Mouse (Mus musculus) adrenal gland, postnatal 10 days (tissue): ENCODE measurements around the gene Emx1. TPM values are rescaled to one million over a fixed set of nuclear protein-coding genes. Genes with fewer than 3 reads are reported as not detected.
"Not testable (repeated sequence)": the region's sequence is repeated elsewhere in the genome, so short reads cannot be mapped to it uniquely, and the experiment has no call there.

Source experiments
- DNase-seq: peaks from one replicate; pipeline ENCODE4 v3.0.0; 2021; ENCODE audit warnings: mixed read lengths
- long read RNA-seq, 2 experiments: library from polyadenylated mRNA; stranded (forward); transcript quantifications; one replicate each; pipeline ENCODE4 v2.0.0; 2021
- total RNA-seq, 2 experiments: library from RNA; stranded (reverse); gene quantifications; 2 replicates each; pipeline ENCODE4 v1.2.3; 2021

The Emx1 gene
- total RNA-seq = not detected
- long read RNA-seq, experiment 1 = 0 reads
- long read RNA-seq, experiment 2, transcript Emx1-201 (3 exons, 1,561 nt) = major isoform, 6 of 6 reads
- long read RNA-seq, experiment 2, partial matches to known transcripts = 0 of 6 reads
- long read RNA-seq, experiment 2, other reads (novel, unspliced or antisense) = 0 of 6 reads

DNA sequence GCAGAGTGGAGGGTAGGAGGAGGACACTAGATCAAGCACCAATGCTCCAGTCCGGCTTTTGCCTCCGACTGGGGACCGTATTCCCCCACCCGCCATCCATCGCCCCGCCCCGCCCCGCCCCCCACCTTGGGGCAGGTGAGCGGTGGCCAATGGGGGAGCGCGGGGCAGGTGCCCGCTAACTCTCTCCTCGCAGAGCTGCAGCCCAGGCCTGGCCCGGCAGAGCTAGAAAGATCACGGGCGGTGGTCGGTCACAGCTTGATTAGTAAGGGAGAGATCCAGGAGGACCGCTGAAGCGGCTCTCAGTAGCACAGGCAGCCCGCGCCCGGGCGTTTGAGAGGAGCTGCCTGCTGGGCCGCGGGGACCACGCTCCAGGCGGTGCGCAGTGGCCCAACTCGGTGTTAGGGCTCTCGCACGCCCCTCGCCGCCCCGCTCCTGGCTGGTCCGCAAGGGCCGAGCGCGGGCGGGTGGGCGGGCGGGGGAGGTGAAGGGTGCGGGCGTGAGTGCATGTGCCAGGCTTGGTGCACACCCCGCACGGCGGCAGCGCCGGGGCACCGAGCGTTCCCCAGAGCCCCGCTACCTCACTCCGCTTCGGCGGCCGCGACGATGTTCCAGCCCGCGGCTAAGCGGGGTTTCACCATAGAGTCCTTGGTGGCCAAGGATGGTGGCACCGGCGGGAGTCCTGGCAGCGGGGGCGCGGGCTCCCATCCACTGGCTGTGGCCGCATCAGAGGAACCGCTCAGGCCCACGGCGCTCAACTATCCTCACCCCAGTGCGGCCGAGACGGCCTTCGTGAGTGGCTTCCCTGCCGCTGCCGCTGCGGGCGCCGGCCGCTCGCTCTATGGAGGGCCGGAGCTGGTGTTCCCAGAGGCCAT, at the start of gene Emx1:
TSS of gene Emx1 (plus strand) at position 99 of the 872 bp plus-strand sequence.
- DNase-seq = peak; percentile 29

GRCm38 (mm10) chr6:85139534-85139933, 47.7 kb upstream of the Emx1 start:
- DNase-seq = no peak

DNA sequence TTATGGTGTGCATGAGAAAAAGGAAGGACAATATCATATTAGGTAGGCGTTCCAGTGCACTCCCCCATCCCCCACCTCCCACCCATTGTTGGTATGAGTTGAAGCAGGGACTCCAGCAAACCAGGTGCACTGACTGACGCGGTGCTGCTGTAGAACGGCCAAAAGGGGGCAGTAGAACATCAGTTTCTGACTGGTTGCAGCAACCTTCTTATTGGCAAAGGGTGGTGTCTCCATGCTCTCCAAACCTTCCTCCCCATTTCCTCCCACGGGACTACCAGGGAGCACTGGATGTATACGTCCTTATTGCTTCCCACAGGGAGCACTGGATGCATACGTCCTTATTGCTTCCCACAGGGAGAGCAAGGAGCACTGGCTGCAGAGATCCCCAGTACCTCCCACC, 46.2 kb upstream of the Emx1 start:
- peak; percentile 72 for DNase-seq

DNA sequence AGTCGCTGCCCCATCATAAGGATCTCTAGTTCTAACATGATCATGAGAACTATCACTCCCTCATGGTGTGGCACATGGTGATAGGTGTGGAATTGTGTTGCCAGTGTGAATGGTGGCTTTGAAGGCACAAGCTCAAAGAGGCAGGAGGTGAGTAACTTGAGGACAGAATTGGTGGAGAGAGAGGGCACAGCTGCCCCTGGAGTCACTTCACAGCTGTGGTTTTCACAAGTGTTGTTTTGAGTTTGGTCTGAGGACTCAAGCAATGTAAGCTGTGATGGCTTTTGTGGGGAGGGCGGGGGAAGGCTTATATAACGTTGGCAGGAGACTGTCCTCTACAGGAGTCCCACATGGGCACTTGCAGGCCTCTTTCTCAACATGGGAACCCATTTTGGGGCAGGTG, 42.8 kb upstream of the Emx1 start:
- DNase-seq = no peak

DNA sequence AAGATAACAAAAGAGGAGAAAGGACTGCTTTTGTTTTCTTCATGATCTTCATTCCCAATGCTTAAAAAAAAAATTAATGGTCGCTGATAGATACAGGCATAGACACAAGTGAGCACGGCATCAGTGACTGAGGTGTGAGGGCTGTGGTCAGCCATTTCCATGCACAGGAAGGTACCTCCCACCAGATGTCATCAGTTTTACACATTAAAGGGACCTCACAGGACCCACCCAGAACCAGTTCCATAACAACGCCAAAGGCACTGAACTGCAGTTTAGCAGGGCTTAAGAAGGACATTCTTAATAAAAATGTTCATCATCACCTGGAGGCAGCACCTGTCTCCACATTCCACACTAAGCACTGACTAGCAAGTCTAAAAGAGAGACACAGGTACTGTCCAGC, 39.6 kb upstream of the Emx1 start:
- no peak for DNase-seq

DNA sequence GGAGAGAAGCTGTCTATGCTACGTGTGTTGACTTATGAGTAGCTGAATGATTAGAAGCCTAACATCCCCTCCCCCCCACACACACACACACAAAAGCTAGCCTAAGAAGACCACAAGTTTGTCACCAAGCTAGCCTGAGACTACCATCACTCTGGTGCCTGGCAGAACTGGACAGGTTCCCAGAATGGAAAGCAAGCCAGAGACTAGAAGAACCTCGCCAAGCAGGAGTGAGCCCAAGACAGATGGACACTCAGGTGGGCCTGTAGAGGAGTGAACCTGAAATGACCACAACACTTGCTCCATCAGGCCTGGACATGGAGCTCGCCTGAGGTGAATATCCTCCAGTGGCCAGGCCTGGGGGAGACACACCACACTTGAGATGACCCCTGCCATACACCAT, 36.9 kb upstream of the Emx1 start:
- DNase-seq = no peak

GRCm38 (mm10) chr6:85153970-85154540, 33.2 kb upstream of the Emx1 start:
- peak; percentile 83 for DNase-seq

- DNase-seq = peak; percentile 58
Measured at GRCm38 (mm10) chr6:85154861-85155528, 32.2 kb upstream of the Emx1 start.

GRCm38 (mm10) chr6:85156551-85156950, 30.7 kb upstream of the Emx1 start:
- not testable (repeated sequence) for DNase-seq

DNA sequence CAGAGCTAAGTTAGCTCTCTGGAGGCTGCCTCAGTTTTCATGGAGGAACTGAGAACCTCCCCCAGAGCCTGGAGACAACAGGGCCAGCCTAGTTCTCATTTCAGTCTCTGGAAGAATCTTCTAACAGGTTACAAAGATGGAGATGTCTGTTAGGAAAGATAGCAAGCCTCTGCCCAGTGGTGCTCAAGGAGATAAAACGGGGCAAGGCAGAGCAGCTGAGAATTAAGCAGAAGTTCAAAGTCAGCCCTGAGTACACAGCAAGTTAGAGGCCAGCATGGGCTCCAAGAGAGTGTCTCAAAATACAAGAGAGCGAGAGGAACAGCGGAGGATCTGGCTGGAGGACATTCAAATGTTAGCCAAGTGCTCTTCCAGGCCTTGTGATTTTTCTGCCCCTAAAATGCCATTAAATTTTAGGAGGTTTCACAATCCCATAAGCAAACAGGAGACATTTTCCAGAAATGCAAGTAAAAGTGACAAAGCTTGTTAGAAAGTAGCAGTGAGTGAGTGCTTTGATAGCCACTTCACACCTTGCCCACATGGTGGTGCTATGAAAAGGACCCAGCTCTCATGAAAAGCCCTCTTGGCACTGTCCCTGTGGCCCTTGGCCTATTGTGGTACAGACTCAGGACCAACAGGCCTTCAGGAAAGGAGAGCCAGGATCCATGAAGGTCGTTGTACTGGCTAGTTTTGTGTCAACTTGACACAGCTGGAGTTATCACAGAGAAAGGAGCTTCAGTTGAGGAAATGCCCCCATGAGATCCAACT, 29.0 kb upstream of the Emx1 start:
- DNase-seq = not testable (repeated sequence)

DNA sequence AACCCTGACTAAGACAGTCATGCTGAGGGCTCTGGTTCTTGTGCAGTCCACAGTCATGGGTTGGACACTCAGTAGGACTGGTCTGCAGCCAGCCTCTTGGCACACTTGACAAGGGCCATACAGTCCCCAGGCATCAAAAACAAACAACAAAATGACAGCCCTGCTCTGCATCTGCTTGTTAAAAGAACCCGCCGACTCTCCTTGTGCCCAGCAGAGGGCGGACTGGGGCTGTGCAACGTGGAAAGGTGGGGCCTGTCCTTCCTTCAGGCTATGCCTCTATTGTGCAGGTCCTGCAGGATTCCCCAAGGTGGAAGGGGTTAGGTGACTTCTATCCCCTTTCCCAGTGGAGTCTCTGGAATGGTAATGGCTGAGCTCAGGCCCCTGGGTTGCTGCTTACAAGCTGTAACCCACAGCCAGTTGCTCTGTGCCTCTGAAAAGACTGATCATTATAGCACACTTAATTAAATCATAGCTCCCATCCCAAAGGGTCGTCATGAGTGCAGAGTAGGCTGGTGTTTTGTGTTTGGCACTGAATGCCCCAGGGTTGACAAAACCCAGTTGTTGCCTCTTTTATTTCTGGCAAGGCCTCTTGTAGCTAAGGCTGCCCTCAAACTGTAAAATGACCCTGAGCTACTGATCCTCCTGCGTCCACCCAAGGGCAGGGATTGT, 28.0 kb upstream of the Emx1 start:
- DNase-seq = peak; percentile 77

DNA sequence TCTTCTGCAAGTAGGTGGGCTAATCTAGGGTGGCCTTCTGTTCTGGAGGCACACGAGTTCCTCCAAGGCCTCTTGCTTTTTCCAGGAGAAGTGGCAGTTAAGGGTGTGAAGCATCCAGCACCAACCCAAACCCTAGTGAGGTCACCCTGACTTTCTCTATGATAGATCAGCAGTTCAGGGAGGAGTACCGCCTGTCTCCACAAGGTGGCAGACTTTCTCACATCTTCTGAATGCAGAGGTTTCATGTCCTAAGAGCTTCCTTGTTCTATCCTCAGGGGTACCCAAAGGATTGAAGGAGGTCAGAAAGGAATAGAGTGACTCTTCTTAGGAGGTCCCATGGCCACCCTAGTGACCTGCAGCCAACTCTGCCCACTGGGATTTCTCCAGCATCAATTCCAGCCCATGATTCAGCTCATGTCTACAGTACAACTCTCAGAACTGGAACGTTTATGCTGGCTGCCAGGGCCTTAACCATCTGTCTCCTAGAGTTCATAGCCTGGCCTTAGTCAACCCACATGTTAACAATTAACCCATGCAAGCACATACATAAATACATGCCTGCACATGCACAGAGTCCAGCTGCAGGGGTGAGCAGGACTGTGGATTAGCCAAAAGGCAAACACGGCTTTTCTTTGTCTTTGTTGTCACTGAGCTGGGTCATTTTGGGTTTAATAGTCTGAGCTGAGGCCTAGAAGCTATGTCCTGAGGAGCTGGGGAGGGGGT, 26.9 kb upstream of the Emx1 start:
- DNase-seq = peak; percentile 87

GRCm38 (mm10) chr6:85165440-85165921, 21.8 kb upstream of the Emx1 start:
- DNase-seq = no peak

DNA sequence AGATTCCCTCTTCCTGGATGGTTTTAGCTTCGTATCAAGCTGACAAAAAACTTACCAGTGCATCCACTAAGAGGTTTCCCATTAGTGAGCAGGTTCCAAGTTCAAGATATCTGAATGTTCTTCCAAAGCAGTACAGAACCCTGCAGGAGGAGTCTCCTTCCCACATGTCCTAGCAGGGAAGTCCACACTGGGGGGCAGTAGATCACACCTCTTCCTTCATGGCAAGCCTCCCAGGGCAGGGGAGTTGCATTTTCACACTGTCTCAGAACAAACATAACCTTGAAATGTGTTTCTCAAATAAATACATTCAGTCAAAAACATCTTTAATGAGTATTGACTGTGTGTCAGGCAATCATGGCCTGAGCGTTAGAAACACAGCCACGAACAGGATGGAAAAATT, 7.7 kb upstream of the Emx1 start:
- DNase-seq = no peak

- DNase-seq = no peak
Measured at GRCm38 (mm10) chr6:85180036-85180435, 7.2 kb upstream of the Emx1 start.

DNA sequence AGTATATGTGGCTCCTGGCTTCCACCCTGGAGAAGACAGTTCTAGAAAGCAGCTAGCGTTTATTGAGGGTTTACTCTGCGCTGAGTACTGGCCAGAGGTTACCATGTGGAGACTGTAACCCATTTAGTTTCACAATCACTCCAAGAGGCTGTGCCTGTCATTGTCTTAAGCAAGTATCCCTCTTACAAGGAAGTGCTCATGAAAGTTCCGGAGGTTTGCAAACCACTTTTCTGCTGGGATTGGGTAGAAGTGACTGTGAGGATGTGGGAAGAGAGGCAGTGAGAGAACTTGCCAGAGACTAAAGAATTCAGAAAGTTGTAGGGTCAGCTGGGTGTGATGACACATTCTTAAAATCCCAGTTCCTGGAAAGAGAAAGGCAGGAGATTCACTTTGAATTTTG, 3.3 kb upstream of the Emx1 start:
- no peak for DNase-seq

DNA sequence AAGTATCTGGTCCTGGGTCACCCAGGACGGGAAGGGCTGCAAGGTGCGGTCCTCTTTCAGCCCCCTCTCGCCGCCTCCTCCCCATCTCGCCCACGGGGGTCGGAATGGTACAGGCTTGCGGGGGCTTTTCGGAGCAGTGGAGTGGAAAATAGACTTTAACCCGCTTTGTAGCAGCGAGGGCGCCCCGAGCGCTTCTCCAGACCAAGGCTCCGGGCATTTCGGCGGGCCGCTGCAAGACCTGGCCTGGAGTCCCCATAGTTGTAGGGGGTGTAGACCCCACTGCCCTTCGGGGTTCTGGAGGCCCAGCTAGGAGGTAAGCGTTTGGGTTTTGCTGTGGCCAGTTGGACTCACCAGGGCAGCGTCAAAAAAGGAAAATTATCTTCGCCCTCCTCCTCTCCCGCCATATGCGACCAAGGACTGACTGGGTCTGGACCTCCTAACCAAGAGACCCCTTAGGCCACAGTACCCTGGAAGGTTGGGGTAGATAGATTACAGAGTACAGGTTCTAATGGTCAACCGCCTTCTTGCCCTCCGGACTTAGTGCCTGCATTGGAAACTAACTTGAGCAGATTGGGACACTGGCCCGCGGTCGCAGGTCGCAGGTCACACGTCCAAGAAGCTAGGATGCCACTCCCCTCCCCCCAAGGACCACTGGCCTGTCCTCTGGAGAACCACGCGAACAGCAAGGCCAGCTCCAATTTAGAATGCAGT, 1.1 kb upstream of the Emx1 start:
- no peak for DNase-seq

- DNase-seq = no peak
Measured at GRCm38 (mm10) chr6:85186744-85187059, 536 bp upstream of the Emx1 start.

- DNase-seq = no peak
Measured at GRCm38 (mm10) chr6:85188256-85189110, 1.2 kb downstream of the Emx1 start.
